Mouse (Mus musculus) testis, adult 2 months (tissue): ENCODE results near the gene Aar2. TPM values are rescaled to one million over a fixed set of nuclear protein-coding genes. Genes with fewer than 3 reads are reported as not detected.

Source experiments
- H3K27ac ChIP-seq: fragments of 200-500 bp; 2 replicates; pipeline ENCODE4 v1.5.1; 2012; ENCODE audit warnings: low read depth, low read length; ENCODE audit not compliant: control insufficient read depth, insufficient read depth
- H3K27me3 ChIP-seq: fragments of 200-500 bp; 2 replicates; pipeline ENCODE4 v1.6.1; 2012; ENCODE audit warnings: mild to moderate bottlenecking, low read length, moderate library complexity; ENCODE audit not compliant: control insufficient read depth, insufficient read depth
- H3K36me3 ChIP-seq: fragments of 200-500 bp; 2 replicates; pipeline ENCODE4 v1.6.1; 2012; ENCODE audit warnings: mild to moderate bottlenecking, low read length; ENCODE audit not compliant: control insufficient read depth, insufficient read depth
- H3K4me1 ChIP-seq: fragments of 200-500 bp; 2 replicates; pipeline ENCODE4 v1.6.1; 2012; ENCODE audit warnings: low read length; ENCODE audit not compliant: control insufficient read depth, insufficient read depth
- H3K4me3 ChIP-seq: fragments of 200-500 bp; 2 replicates; pipeline ENCODE4 v1.5.1; 2012; ENCODE audit warnings: low read depth, mild to moderate bottlenecking, low read length, moderate library complexity, mixed read lengths; ENCODE audit not compliant: control insufficient read depth
- CTCF ChIP-seq: fragments of 200-500 bp; IDR thresholded peaks from 2 replicates; pipeline ENCODE4 v1.5.1; 2012; ENCODE audit warnings: low read depth, mild to moderate bottlenecking, inconsistent platforms, low read length, moderate library complexity; ENCODE audit not compliant: control insufficient read depth, insufficient read depth, insufficient replicate concordance
- POLR2A ChIP-seq: fragments of 200-500 bp; IDR thresholded peaks from 2 replicates; pipeline ENCODE4 v1.6.1; 2012; ENCODE audit warnings: low read depth, mild to moderate bottlenecking, inconsistent platforms, low read length, moderate library complexity; ENCODE audit not compliant: control insufficient read depth
- polyA plus RNA-seq: library from polyadenylated mRNA; depleted of rRNA; stranded (reverse); fragments of >200 nt; gene quantifications from 2 replicates; pipeline ENCODE4 v1.2.3, GENCODE M21; 2012; rRNA removed

Gene Aar2
- polyA plus RNA-seq = 13.8 and 16.2 TPM in 2 replicates

DNA sequence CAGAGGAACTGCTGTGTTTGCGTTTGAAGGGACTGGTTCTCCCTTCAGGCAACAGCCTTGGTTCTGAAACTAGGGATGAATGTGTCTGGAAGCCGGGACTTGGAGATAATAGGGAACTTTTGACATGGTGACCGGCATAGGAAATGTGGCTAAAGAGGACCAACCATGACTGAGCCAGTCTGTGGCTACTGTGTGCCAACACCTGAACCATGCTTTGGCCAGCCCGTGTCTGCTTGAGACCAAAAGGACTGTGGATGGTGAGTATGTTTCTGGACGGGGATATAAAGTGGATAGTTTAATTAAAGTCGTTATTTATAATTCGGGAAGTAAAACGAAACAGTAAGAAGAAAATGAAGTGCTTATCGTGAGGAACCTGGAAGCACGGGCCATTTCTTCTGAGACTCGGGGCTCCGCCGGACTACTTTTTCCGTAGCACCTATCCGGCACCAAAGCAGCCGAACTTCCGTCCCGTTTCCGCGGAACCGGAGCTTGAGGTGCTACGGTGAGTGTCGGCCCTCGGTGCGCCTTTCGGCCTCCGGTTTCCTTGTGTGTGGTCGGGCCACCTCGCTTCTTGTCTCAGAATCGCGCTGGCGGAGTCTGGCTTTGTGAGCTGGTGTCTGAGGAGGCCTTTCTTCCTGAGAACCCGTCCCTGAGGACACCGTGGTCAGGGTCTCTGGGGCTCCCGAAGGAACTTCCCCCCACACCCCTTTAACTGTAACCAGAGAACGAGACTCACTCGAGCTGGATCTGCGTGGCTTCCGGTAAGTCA is at the start of gene Aar2:
Gene Aar2, plus strand, starts transcription at position 462 of the 769 bp plus-strand sequence.
- H3K27me3 ChIP-seq = no peaks in the 10 kb centered on the region
- H3K4me3 ChIP-seq = peak within 1 kb of the TSS; percentile 93
- H3K27ac ChIP-seq = peak within 1 kb of the TSS; percentile 88
- H3K4me1 ChIP-seq = peaks cover 4% of the 10 kb centered on the region; the same call in 1 of the 2 replicates
- H3K36me3 ChIP-seq = no peaks in the 10 kb centered on the region; the same call in 1 of the 2 replicates
- TF ChIP-seq POLR2A = peak; percentile 84
- TF ChIP-seq CTCF = no peak

DNA sequence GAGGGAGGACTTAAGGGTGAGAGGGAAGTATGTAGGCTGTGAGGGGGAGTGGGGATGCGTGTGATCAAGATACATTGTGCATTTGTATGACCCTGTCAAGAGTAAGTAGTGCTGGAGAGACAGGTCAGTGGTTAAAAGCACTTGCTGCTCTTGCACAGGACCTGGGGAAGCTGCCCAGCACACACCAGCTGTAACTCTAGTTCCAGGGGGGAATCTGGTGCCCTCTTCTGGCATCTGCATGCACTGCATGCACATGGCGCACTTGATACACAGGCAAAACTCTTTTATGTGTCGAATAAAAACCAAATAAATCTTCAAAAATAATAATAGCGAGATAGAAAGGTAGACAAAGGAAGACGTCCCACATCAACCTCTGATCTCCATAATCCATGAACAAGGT is 49.5 kb upstream of the Aar2 start:
- no peak overlapping the region for H3K27ac ChIP-seq
- no peak overlapping the region for H3K4me3 ChIP-seq
- H3K27me3 ChIP-seq = no peaks in the 10 kb centered on the region
- no peak for TF ChIP-seq POLR2A
- TF ChIP-seq CTCF = peak; percentile 65; the same call in 1 of the 2 replicates
- H3K4me1 ChIP-seq = no peaks in the 10 kb centered on the region
- no peaks in the 10 kb centered on the region for H3K36me3 ChIP-seq

DNA sequence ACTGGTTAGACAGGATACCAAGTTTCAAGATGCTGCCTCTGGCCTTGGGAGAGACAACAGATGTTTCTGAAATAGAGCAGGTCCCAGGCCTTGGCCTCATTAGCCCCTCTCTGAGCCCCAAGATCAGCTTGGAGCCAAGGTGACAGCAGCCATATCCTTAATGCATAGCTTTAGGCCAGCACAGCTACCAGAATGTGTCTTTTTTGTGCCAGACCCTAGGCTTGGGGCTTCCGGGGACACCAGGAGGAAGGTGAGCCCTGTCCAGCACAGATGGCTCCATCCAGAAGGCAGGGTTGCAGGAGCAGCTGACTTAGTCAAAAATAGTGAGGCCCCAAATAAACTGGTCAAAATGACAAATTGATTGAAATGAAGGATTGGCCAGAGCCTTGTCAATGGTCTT is 46.4 kb upstream of the Aar2 start:
- Histone ChIP-seq H3K27ac (no peak overlapping the region), H3K4me3 (no peak overlapping the region), H3K27me3 (no peaks in the 10 kb centered on the region), H3K36me3 (no peaks in the 10 kb centered on the region), H3K4me1 (no peaks in the 10 kb centered on the region)
- no peak for TF ChIP-seq CTCF

DNA sequence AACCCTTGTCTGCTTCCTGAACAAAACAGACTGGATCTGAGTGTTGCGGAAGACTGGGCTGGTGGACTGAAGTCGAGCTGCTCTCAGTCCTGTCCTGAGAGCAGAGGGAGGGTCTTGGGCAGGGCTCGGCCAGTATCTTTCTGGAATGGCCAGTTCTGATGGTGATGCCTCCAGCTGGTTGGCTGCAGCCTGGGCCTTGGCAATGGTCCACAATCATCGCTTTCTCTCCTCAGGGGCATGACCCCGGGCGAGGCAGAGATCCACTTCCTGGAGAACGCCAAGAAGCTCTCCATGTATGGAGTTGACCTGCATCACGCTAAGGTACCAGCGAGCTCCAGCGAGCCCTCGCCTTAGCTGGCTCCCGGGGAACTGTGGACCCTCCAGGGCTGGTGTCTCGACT is 41.9 kb upstream of the Aar2 start:
- H3K4me1 ChIP-seq = no peaks in the 10 kb centered on the region
- H3K27me3 ChIP-seq = no peaks in the 10 kb centered on the region
- TF ChIP-seq POLR2A = no peak
- no peak for TF ChIP-seq CTCF
- H3K27ac ChIP-seq = no peak overlapping the region
- H3K4me3 ChIP-seq = no peak overlapping the region
- H3K36me3 ChIP-seq = no peaks in the 10 kb centered on the region

DNA sequence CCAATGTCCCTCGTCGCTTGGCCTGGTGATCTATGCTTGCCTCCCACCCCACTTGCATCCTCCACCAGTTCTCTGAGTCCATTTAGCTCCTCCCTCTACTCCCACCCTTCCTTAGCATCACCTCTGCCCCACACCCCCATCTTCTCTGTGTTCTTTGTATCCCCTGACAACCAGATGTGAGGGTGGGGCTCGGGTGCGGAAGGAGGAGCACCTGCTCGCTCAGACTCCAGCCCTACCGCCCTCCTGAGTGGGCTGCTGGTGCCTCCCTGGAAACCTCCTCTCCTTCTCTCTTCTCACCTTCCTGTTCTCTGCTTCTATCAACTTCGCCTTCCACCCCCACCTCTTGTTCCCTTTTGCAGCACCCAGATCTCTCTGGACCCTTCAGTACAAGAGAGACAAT is 35.4 kb upstream of the Aar2 start:
- no peak overlapping the region for H3K4me3 ChIP-seq
- H3K27ac ChIP-seq = no peak overlapping the region
- no peaks in the 10 kb centered on the region for H3K36me3 ChIP-seq
- H3K4me1 ChIP-seq = no peaks in the 10 kb centered on the region
- TF ChIP-seq POLR2A = no peak
- no peak for TF ChIP-seq CTCF
- no peaks in the 10 kb centered on the region for H3K27me3 ChIP-seq

DNA sequence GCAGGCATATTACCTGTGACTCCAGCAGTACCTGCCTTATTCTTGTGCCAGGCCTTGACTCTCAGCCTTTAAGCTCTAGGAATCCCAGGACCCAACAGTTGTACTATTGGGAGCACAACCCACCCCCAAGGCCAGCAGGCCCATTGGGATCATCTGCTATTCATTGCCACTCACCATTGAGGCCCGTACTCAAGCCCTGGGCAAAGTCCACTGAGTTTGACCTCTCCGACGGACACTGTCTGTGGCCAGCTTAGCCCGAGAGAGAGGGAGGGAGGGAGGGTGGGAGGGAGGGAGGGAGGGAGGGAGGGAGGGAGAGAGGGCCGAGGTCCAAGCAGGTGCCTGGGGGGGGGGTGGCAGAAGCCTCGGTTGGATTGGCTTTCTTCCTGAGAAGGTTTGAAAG is 34.8 kb upstream of the Aar2 start:
- Histone ChIP-seq H3K27ac (no peak overlapping the region), H3K27me3 (no peaks in the 10 kb centered on the region), H3K4me3 (no peak overlapping the region), H3K4me1 (no peaks in the 10 kb centered on the region), H3K36me3 (no peaks in the 10 kb centered on the region)
- TF ChIP-seq CTCF (no peak), POLR2A (no peak)

DNA sequence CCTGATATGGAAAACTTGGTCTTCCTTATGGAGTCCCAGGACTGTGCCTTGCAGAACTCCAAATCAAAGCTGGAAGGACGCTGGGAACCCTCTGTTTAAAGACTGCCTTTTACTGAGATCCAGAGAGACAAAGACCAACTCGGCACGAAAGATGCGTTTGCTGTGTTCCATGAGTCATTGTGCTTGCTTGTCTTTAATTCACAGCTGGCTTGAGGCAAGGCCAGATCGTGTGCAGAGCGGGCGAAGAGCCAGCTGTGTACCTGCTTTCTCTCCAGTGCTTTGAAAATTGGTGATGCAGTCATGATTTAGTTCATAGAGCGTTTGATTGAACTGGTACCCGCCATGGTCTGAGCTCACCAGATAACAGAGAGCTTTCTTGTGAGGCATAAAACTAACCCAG is 32.3 kb upstream of the Aar2 start:
- Histone ChIP-seq H3K36me3 (no peaks in the 10 kb centered on the region), H3K4me3 (no peak overlapping the region), H3K27ac (no peak overlapping the region), H3K27me3 (no peaks in the 10 kb centered on the region), H3K4me1 (no peaks in the 10 kb centered on the region)
- TF ChIP-seq CTCF (no peak), POLR2A (no peak)
